Mouse (Mus musculus) monocyte, adult 5-6 weeks (primary cell): ENCODE measurements around the gene Gnb2. TPM values are rescaled to one million over a fixed set of nuclear protein-coding genes. Genes with fewer than 3 reads are reported as not detected.

Source experiments
- ATAC-seq: fragments of 153-309, 156-312 bp; replicated peaks from 2 replicates; pipeline ENCODE4 v1.8.0; 2017; ENCODE audit warnings: mild to moderate bottlenecking; ENCODE audit not compliant: low TSS enrichment, insufficient number of reproducible peaks, severe bottlenecking, poor library complexity, low FRiP score
- total RNA-seq: library from RNA; stranded (forward); fragments of 200-1000, 200-491, 200-594 nt; gene quantifications from 3 replicates; pipeline ENCODE4 v1.2.3, GENCODE M21; 2017

Gnb2 gene
- total RNA-seq, 1 experiment from 2014 or later = 408 TPM

- ATAC-seq = no peak
Measured at GRCm38 (mm10) chr5:137524671-137525070, 8.6 kb downstream of the Gnb2 start.

GRCm38 (mm10) chr5:137524251-137524515, 9.1 kb downstream of the Gnb2 start:
- ATAC-seq = no peak

DNA sequence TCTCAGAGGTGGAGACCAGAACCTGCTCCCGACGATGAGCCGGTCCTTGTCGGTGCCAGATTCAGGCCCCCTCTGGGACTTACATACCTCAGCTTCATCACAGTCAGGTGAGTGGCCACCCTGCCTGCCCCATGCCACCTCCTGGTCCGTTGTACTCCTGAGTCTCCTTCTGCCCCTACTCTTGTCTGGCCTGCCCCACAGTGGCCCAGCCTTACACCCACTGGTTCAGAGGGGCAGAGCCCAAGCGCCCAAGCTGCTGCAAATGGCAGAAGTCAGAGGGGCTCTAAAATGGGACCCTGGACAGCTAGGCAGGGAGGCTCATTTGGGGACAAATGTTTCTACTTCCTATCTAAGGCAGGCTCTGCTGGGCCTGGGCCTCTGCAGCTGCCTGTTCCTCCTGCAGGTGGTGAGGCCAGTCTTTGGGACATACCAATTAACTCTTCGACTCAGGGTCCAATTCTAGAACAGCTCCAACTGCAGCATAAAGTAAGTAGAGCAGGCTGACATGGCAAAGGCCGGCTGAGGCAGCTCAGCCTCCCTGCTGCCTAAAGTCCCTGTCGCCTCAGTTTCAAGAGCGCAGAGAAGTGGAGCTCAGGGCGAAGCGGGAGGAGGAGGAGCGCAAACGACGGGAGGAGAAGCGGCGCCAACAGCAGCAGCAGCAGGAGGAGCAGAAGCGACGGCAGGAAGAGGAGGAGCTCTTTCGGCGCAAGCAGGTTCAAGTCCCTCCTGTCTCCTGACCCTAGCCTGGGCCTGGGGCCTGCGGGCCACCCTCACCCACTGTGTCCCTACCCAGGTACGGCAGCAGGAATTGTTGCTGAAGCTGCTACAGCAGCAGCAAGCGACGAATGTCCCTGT, 9.7 kb downstream of the Gnb2 start:
- no peak for ATAC-seq

DNA sequence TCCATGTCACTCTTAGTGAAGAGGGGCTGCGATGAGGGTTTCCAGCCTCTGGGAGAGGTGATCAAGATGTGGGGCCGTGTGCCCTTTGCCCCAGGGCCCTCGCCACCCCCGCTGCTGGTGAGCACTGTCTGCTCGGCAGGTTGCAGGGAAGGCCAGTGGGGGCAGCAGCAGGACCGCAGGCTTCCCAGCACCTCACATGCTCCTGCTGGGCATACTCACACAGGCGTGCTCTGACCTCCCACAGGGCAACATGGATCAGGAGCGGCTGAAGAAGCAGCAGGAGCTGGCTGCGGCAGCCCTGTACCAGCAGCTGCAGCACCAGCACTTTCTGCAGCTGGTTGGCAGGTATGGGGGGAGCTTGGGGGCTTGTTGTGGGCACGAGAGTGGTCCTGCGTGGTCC, 10.6 kb downstream of the Gnb2 start:
- no peak for ATAC-seq

DNA sequence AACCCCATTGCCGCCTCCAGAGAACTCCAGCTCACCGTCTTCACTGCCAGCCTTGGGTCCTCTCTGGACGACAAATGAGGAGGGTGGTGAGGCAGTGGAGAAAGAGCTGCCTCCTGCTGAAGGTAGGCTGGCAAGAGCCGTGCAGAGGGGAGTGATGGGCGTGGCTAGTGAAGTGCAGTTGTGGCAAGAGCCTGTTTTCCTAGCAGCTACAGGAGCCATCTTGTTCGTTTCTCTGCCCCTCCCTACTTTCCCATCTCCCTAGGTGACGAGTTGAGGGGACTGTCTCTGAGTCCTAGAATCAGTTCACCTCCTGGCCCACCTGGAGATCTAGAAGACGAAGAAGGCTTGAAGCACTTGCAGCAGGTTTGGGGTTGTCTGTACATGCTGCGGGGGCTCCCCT, 11.4 kb downstream of the Gnb2 start:
- ATAC-seq = no peak

DNA sequence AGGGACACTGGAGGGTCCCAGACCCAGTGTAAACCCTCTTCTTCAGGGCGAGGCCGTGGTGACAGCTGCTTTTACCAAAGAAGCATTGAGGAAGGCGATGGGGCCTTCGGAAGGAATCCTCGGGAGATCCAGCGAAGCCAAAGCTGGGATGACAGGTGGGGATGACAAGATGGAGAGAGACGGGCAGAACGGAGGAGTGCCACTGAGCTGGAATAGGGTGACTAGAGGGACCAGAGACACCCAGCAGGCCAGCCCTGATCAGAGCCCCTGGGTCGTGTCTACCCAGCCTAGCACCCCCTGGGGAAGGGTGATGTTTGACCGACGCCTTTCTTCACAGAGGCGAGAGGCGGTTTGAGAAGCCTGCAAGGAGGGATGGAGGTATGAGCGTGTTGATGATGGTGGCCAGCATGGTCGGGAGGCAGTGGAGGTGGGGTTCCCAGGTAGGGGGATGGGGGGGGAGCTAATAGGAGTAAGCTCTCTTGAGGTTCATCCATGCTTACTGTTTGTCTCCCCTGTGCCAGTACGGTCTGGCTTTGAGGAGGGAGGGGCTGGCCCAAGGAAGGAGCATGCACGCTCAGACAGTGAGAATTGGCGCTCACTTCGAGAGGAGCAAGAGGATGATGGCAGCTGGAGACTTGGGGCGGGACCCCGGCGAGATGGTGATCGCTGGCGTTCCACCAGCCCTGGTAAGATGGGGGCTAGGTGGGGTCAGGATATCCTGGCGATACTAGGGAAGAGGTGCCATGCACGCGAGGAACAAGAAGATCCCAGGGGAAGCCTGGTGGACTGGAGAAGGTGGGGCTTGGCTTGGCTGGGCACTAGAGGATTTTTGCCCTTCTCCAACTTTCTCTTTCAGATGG, 13.4 kb downstream of the Gnb2 start:
- ATAC-seq = no peak

DNA sequence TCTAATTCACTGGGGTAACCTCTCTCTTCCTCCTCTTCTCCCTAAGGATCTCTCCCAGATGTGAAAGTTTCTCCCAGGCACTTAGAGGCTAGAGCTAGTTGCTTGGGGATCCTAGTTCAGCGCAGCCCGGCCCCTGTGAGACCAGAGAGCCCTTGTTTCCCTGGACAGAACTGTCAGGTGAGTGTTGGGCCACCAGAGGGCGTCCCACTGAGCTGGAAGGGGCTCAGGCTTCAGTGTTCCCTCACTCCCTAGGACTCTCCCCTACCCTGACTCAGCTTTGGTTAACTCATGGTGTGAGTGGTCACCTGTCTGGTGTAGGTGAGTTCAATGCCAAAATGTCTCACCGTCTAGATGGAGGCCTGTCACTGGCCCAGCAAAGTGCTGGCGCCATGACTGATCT, 14.9 kb downstream of the Gnb2 start, which contains the start of gene Gigyf1:
Gene Gigyf1, plus strand, starts transcription at position 113 of the 400 bp plus-strand sequence.
- no peak for ATAC-seq

DNA sequence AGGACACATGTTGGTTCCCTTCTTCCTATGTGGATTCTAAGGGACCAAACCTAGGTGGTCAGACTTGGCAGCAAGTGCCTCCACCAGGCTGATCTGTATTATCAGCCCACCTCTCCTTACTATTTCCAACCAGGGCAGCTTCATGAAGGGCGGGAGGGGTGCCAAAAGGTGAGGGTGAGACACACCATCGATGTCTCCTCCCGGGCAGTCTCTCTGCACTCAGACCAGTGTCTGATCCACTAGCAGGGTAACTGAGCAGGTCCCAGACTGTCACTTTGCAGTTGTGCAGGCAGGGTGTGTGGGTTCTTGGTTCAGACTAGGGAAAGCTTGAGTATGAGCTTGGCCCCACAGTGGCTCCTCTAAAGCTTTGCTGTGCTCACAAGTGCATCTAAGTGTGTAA, 18.5 kb downstream of the Gnb2 start:
- ATAC-seq = no peak

- ATAC-seq = no peak
Measured at GRCm38 (mm10) chr5:137513951-137514721, 19.2 kb downstream of the Gnb2 start.

DNA sequence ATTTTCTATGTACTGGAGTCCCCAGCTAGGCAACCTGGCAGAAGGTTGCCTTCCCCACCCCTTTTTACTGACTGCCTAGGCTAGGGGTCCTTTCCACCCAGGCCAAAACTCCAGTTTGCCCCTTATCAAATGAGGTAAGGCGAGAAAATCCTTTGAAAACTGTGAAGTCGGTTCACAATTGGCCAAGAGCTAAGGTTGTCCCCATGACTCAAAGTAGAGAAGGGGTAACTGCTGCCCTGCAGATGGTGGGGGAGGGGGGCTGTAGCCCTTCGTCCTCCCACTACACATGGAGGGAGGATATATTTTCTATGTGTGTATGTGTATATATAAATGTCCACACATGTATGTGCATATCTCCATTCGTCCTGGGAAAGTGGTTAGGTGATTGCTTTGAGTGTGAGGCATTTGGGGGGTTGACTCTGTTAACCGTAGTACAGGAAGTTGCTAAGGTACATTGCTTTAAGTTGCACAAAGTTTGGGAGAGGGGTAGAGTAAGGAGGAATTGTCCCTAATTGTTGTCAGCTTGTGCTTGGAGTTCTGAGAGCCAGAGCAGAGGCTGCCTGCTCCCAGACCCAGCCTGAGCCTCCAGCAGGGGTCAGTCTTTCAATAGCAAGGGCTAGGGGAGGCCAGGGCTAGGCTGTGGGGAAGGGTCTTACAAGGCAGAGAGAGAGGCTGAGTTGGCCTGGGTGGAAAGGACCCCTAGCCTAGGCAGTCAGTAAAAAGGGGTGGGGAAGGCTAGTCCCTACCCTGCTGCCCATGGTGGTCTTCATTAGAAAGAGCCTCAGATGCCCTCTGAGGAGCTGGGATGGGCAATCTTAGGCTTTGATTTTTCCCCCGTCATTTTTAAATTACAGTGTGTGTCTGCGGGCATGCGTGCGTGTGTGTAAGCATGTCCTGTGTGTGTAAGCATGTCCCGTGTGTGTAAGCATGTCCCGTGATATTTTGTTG, 20.2 kb downstream of the Gnb2 start:
- no peak for ATAC-seq

GRCm38 (mm10) chr5:137511706-137512105, 21.6 kb downstream of the Gnb2 start:
- ATAC-seq = no peak

- ATAC-seq = no peak
Measured at GRCm38 (mm10) chr5:137510573-137511390, 22.5 kb downstream of the Gnb2 start.

DNA sequence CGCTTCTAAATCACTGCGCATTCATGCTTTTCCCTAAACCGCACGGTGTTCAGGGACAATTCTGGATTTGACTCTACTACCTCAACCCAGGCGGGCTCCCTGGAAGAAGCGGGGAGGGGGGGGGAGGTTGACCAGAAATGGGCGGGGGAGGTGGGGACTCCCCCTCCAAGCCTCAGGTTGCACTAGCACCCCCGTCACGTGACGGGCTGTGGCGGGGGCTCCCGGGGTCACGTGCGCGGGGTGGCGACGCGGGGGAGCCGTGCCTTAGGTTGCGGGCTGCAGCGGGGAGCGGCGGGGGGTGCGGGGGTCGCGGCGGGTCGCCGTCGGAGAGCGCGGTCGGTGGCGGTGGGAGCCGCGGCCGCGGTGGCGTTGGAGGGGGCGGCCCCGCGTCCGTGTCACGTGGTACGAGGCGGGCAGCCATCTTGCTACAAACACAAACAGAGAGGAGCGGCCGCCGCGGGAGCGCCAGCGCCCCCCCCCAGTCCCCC, 23.3 kb downstream of the Gnb2 start:
- 0 out of 2 replicates have a peak, but pooled peaks have one; percentile 55 for ATAC-seq

- ATAC-seq = no peak
Measured at GRCm38 (mm10) chr5:137504041-137504440, 29.3 kb downstream of the Gnb2 start.

DNA sequence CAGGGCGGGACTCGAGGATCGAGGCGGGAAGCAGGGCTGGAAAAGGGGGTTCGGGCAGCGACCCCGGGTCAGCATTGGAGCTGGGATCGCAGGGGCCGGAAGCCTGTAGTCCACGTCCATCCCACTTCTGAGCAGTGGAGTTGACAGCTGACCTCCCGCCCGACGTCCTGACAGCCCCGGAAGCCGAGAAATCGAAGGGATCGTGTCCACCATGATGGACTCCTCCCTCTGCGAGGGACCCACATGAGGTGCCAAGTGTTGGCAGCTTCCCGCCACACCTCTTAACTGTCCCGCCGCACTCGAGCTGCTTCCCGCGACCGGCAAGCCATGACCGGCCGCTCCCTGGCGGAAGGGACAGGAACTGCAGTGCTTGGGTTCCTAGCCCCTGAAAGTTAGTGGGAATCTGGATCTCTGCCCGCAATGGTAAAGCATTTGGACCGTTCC, 30.6 kb downstream of the Gnb2 start:
- ATAC-seq = peak; percentile 57

DNA sequence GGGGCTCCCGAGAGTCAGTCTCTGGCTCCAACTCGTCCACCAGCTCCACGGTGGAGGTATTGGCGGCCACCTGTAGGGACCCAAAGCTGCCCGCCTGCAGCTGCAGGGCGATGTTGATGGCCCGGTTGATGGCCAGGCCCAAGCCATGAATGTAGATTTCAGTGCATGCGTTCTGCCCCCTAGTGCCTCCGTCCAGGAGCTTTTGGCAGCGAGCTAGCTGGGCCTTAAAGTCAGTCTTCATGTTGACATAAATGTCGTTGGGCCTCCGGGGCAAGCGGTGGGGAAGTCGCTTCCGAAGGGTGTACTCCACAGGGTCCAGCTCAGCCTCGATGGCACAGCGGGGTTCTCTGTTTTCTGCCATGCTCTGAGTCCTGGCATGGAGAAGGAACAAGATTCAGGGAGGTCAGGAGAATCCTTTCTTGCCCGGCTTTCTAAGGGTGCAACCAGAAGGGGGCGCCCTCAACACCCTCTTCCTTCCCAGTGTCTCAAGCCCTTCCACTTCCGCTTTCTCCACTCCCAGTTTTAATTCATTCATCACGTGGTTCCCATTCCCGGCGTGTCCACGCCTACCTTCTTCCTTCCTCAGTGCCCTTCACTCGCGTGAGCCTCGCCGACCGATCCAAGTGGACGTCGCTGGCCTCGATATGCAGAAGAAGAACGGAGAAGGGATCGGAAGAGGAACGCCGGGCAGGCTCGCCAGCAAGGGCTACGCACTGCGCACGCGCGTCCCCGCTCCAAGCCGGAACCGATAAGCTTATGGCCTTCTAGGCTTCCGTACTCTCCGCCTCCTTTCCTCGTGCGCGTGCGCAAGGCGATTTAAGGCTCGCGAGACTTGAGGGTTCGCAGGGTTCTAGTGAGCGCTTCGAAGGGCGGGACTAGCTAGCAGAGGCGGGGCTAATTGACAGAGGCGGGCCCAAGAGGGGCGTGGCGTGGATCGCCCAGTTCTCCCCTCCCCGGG, 31.3 kb downstream of the Gnb2 start, which contains the start of gene Pop7:
Gene Pop7, minus strand, starts transcription at position 810 of the 958 bp plus-strand sequence.
- peak; percentile 85 for ATAC-seq
